Mouse (Mus musculus) thymus, adult 2 months (tissue): Measurements from ENCODE around the gene Sorbs1.

Experiments used
- CTCF ChIP-seq: fragments of 200-500 bp; IDR thresholded peaks from 2 replicates; pipeline ENCODE4 v1.5.1; 2012; ENCODE audit warnings: mild to moderate bottlenecking, control low read depth, low read length, moderate library complexity, borderline replicate concordance; ENCODE audit not compliant: control insufficient read depth, poor library complexity, insufficient read depth; ENCODE audit errors: extremely low read depth
- POLR2A ChIP-seq: fragments of 200-500 bp; IDR thresholded peaks from 2 replicates; pipeline ENCODE4 v1.6.1; 2012; ENCODE audit warnings: mild to moderate bottlenecking, low read length, control low read depth, moderate library complexity; ENCODE audit not compliant: control insufficient read depth, poor library complexity, insufficient read depth; ENCODE audit errors: extremely low read depth

DNA sequence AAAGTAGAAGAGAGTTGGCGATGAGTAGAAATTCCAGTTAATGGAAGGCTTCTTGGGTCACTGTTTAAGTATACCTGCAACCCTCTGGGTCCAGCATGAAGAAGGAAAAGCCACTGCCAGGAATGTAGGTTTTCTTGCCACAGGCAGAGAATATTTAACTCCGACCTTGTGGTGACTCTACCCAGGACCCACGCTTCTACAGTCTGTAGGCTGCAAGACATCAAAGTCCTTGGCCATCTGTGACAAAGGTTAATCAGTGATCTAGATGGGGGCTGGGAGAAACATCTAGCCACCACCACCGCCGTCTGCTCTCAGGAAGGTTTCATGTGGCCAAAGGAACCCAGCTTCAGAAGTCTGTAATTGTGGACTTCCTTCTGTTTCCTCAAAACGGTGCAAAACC, 99.2 kb downstream of the Sorbs1 start:
- no peak for TF ChIP-seq CTCF
- TF ChIP-seq POLR2A, result no peak
